Mouse (Mus musculus): ENCODE measurements around the gene Slc39a3. TPM values are rescaled to one million over a fixed set of nuclear protein-coding genes. Genes with fewer than 3 reads are reported as not detected.

Slc39a3 gene
- polyA plus RNA-seq, 1 experiment from 2014 or later, result 9.4 TPM

- H3K4me3 ChIP-seq (ENCODE audit: low read depth, low read length), result no peak overlapping the region
- WGBS, result 35% methylated on average over 7 of the region's 7 CpGs
- H3K36me3 ChIP-seq (ENCODE audit: control insufficient read depth, insufficient read depth, low read length), result no peaks in the 10 kb centered on the region
- H3K9ac ChIP-seq (ENCODE audit: low read depth, low read length), result no peak overlapping the region
- H3K27ac ChIP-seq (ENCODE audit: low read depth, low read length), result no peak overlapping the region
- no peaks in the 10 kb centered on the region for H3K9me3 ChIP-seq (ENCODE audit: control insufficient read depth, low read length)
- ATAC-seq (replicated peaks; ENCODE audit: low FRiP score), result no peak
- H3K4me2 ChIP-seq, result no peak overlapping the region
- H3K27me3 ChIP-seq (replicated peaks; ENCODE audit: control insufficient read depth, insufficient read depth, low read length), result no peaks in the 10 kb centered on the region
- H3K4me1 ChIP-seq (replicated peaks; ENCODE audit: control insufficient read depth, insufficient read depth, low read length), result no peaks in the 10 kb centered on the region; the same call in 1 of the 2 replicates
- no peak for DNase-seq (ENCODE audit: low spot score)
Measured at GRCm38 (mm10) chr10:81007240-81007639, 30.0 kb downstream of the Slc39a3 start.

- ATAC-seq (replicated peaks; ENCODE audit: low FRiP score), result no peak
- whole genome bisulfite sequencing, result 88% methylated on average over 7 of the region's 7 CpGs
Measured at GRCm38 (mm10) chr10:81006005-81006677, 31.1 kb downstream of the Slc39a3 start.

DNA sequence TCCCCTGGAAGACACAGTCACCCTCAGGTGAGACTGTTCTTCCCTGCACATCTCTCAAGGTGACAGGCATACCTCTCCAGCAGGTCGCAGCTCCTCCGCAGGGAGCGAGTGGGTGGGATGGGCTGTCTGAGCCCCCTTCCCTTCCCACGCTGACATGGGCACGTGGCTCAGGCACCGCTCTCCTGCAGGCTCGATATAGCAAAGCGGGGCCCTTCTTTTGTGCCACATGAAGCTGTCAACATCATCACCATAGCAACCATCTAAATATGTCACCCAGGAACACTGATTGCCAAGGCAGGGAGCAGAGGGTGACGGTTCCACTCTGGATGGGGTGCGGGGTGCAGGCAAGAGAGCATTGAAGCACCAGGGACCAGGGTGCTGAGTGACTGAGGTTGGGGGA lies 36.1 kb downstream of the Slc39a3 start:
- H3K9ac ChIP-seq (ENCODE audit: low read depth, low read length), result no peak overlapping the region
- no peak overlapping the region for H3K4me3 ChIP-seq (ENCODE audit: low read depth, low read length)
- H3K27me3 ChIP-seq (replicated peaks; ENCODE audit: control insufficient read depth, insufficient read depth, low read length), result peaks cover 6% of the 10 kb centered on the region
- H3K4me2 ChIP-seq, result no peak overlapping the region
- DNase-seq (ENCODE audit: low spot score) (no peak), ATAC-seq (replicated peaks; ENCODE audit: low FRiP score) (no peak)
- H3K27ac ChIP-seq (ENCODE audit: low read depth, low read length), result no peak overlapping the region
- WGBS, result 65% methylated on average over 10 of the region's 10 CpGs
- H3K4me1 ChIP-seq (replicated peaks; ENCODE audit: control insufficient read depth, insufficient read depth, low read length), result peaks cover 15% of the 10 kb centered on the region
- no peaks in the 10 kb centered on the region for H3K9me3 ChIP-seq (ENCODE audit: control insufficient read depth, low read length)
- H3K36me3 ChIP-seq (ENCODE audit: control insufficient read depth, insufficient read depth, low read length), result no peaks in the 10 kb centered on the region

More at GRCm38 (mm10) chr10:81006005-81006677, 31.1 kb downstream of the Slc39a3 start:
- no peak overlapping the region for H3K4me3 ChIP-seq (ENCODE audit: low read depth, low read length)
- H3K36me3 ChIP-seq (ENCODE audit: control insufficient read depth, insufficient read depth, low read length), result no peaks in the 10 kb centered on the region
- DNase-seq (ENCODE audit: low spot score), result no peak
- no peaks in the 10 kb centered on the region; the same call in 1 of the 2 replicates for H3K4me1 ChIP-seq (replicated peaks; ENCODE audit: control insufficient read depth, insufficient read depth, low read length)
- no peak overlapping the region for H3K27ac ChIP-seq (ENCODE audit: low read depth, low read length)
- no peak overlapping the region for H3K9ac ChIP-seq (ENCODE audit: low read depth, low read length)
- H3K27me3 ChIP-seq (replicated peaks; ENCODE audit: control insufficient read depth, insufficient read depth, low read length), result no peaks in the 10 kb centered on the region
- no peak overlapping the region for H3K4me2 ChIP-seq
- no peaks in the 10 kb centered on the region for H3K9me3 ChIP-seq (ENCODE audit: control insufficient read depth, low read length)

DNA sequence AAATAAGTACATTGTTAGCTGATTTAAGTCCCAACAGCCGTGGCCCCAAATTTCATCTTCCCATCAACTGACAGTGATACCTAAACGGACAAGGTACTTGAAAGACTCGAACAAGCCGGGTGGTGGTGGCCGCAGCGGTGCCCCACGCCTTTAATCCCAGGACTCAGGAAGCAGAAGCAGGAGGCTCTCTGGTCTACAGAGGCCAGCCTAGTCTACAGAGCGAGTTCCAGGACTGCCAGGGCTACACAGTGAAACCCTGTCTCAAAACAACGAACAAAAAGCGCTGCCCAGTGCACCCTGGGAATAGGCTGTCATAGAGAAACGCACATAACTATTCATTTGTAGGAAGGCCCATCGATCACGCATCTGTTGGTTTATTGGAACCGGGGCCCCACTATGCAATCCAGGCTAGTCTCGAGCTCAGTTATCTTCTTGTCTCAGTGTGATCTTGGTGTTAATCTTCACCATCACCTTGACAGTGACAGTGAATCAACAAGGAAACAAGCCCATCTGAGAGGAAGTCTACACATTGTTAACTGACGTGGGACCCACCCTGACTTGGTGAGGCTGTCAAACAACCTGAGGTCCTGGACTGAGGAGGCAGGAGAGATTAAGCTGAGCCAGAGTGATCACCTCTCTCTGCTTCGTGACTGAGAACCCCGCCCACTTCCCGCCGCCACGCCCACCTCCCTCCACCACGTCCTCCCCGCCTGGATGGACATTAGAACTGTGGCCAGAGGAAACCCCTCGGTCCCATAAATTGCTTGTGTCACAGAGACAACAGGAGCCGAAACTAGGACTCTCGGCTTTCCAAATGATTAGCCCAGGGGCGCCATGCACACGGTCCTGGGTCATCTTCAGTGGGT lies 36.8 kb downstream of the Slc39a3 start:
- no peak for DNase-seq (ENCODE audit: low spot score)
- 38% methylated on average over 28 of the region's 28 CpGs for WGBS

DNA sequence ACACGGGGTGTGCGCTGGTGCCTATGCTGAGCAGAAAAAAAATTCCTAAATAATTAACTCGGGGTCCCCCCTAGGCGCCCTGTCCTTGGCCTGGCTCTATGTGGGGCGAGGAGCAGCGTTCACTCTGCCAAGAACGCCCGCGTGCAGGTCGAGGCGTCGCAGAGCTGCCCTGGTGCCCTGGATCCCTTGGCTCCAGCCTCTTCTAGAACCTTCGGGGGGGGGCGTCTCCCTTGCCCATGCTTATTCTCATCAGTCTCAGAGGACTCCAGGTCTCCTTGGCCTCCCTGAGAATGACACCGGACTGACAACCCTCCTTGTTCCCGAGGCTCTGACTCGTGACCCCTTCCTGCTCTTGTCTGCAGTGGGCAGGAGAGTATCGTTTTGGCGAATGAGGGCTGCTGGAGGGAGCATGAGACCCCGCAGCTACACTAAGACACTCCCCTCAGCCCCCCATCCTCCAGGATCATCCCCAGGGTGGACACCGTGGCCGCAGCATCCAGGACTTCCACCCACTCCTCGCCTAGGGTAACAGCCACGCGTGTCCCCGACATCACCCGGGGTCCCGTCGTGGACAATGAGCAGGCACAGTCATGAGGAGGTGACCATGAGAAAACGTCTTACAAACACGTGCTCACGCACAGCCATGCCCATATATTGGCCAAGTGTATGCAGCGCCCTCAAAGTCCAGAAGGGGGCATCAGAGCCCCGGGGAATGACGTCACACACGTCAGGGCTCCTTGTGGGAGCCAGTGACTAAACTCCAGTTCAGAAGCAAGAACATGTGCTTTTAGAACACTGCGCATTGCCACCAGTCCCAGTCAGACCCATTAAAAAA lies 37.6 kb downstream of the Slc39a3 start:
- WGBS, result 25% methylated on average over 37 of the region's 37 CpGs
- DNase-seq (ENCODE audit: low spot score) (peak; percentile 81), ATAC-seq (replicated peaks; ENCODE audit: low FRiP score) (peak; percentile 72)
- Histone ChIP-seq H3K9me3 (ENCODE audit: control insufficient read depth, low read length) (no peaks in the 10 kb centered on the region), H3K9ac (ENCODE audit: low read depth, low read length) (no peak overlapping the region), H3K4me3 (ENCODE audit: low read depth, low read length) (no peak overlapping the region), H3K36me3 (ENCODE audit: control insufficient read depth, insufficient read depth, low read length) (no peaks in the 10 kb centered on the region), H3K4me1 (replicated peaks; ENCODE audit: control insufficient read depth, insufficient read depth, low read length) (peaks cover 15% of the 10 kb centered on the region), H3K27ac (ENCODE audit: low read depth, low read length) (no peak overlapping the region), H3K4me2 (peak overlapping the region; percentile 35), H3K27me3 (replicated peaks; ENCODE audit: control insufficient read depth, insufficient read depth, low read length) (peaks cover 11% of the 10 kb centered on the region)

More for the DNA sequence above, 36.8 kb downstream of the Slc39a3 start:
- Histone ChIP-seq H3K4me1 (replicated peaks; ENCODE audit: control insufficient read depth, insufficient read depth, low read length) (peaks cover 15% of the 10 kb centered on the region), H3K36me3 (ENCODE audit: control insufficient read depth, insufficient read depth, low read length) (no peaks in the 10 kb centered on the region), H3K27me3 (replicated peaks; ENCODE audit: control insufficient read depth, insufficient read depth, low read length) (peaks cover 6% of the 10 kb centered on the region), H3K9me3 (ENCODE audit: control insufficient read depth, low read length) (no peaks in the 10 kb centered on the region), H3K9ac (ENCODE audit: low read depth, low read length) (no peak overlapping the region), H3K4me2 (peak overlapping the region; percentile 35), H3K4me3 (ENCODE audit: low read depth, low read length) (no peak overlapping the region), H3K27ac (ENCODE audit: low read depth, low read length) (no peak overlapping the region)
- peak; percentile 38; the same call in 1 of the 2 replicates for ATAC-seq (replicated peaks; ENCODE audit: low FRiP score)

- no peak overlapping the region; the same call in 1 of the 2 replicates for H3K4me2 ChIP-seq
- peaks cover 11% of the 10 kb centered on the region for H3K27me3 ChIP-seq (replicated peaks; ENCODE audit: control insufficient read depth, insufficient read depth, low read length)
- peaks cover 15% of the 10 kb centered on the region for H3K4me1 ChIP-seq (replicated peaks; ENCODE audit: control insufficient read depth, insufficient read depth, low read length)
- H3K27ac ChIP-seq (ENCODE audit: low read depth, low read length), result no peak overlapping the region
- no peak overlapping the region for H3K4me3 ChIP-seq (ENCODE audit: low read depth, low read length)
- H3K36me3 ChIP-seq (ENCODE audit: control insufficient read depth, insufficient read depth, low read length), result no peaks in the 10 kb centered on the region
- WGBS, result 7% methylated on average over 12 of the region's 12 CpGs
- H3K9me3 ChIP-seq (ENCODE audit: control insufficient read depth, low read length), result no peaks in the 10 kb centered on the region
- no peak overlapping the region for H3K9ac ChIP-seq (ENCODE audit: low read depth, low read length)
- DNase-seq (ENCODE audit: low spot score) (peak; percentile 62), ATAC-seq (replicated peaks; ENCODE audit: low FRiP score) (peak; percentile 56; the same call in 1 of the 2 replicates)
Measured at GRCm38 (mm10) chr10:80998778-80999177, 38.4 kb downstream of the Slc39a3 start.

DNA sequence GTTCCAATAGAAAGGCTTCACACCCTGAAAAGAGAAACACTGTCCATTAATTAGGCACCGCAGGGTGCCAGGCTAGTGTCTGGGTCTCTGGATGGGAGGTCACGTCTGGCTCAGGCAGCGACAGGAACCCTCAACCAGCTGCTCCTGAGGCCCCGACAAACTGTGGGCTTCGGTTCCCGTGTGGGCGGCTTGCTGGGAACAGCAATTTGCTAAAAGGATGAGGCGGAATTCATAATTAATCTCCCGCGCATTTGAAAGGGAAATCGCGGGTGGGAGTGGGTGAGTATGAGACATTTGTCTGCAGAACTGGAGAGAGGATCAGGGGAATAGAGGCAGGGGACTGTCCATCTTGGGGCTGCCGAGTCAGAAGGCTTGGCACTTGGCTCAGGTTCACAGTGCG lies 39.2 kb downstream of the Slc39a3 start:
- 40% methylated on average over 14 of the region's 14 CpGs for WGBS
- Histone ChIP-seq H3K27ac (ENCODE audit: low read depth, low read length) (no peak overlapping the region), H3K4me2 (no peak overlapping the region), H3K4me1 (replicated peaks; ENCODE audit: control insufficient read depth, insufficient read depth, low read length) (peaks cover 15% of the 10 kb centered on the region), H3K27me3 (replicated peaks; ENCODE audit: control insufficient read depth, insufficient read depth, low read length) (peaks cover 17% of the 10 kb centered on the region), H3K9me3 (ENCODE audit: control insufficient read depth, low read length) (no peaks in the 10 kb centered on the region), H3K9ac (ENCODE audit: low read depth, low read length) (no peak overlapping the region), H3K36me3 (ENCODE audit: control insufficient read depth, insufficient read depth, low read length) (no peaks in the 10 kb centered on the region), H3K4me3 (ENCODE audit: low read depth, low read length) (no peak overlapping the region)
- no peak for ATAC-seq (replicated peaks; ENCODE audit: low FRiP score)
- DNase-seq (ENCODE audit: low spot score), result no peak

DNA sequence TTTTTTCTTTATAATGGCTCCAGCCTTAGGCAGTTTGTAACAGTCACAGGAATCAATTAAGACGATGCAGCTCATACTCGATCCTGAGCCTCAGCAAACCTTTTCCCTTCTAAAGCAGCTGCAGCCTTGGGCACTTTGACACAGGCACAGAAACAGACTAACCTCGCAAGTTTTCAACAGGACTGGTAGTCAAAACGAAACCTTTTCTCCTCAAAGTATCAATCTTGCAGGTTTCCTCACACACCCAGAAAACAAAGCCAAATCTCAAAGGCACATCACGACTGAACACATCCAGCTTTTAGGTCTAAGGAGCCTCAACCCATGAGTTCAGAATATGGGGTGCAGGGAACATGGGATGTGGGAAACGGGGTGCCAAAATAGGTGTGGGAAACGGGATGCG lies 39.9 kb downstream of the Slc39a3 start:
- no peak overlapping the region for H3K9ac ChIP-seq (ENCODE audit: low read depth, low read length)
- H3K4me2 ChIP-seq, result no peak overlapping the region
- peaks cover 19% of the 10 kb centered on the region for H3K27me3 ChIP-seq (replicated peaks; ENCODE audit: control insufficient read depth, insufficient read depth, low read length)
- no peak overlapping the region for H3K27ac ChIP-seq (ENCODE audit: low read depth, low read length)
- no peaks in the 10 kb centered on the region for H3K9me3 ChIP-seq (ENCODE audit: control insufficient read depth, low read length)
- H3K36me3 ChIP-seq (ENCODE audit: control insufficient read depth, insufficient read depth, low read length), result no peaks in the 10 kb centered on the region
- H3K4me3 ChIP-seq (ENCODE audit: low read depth, low read length), result no peak overlapping the region
- 78% methylated on average over 8 of the region's 8 CpGs for WGBS
- DNase-seq (ENCODE audit: low spot score) (no peak), ATAC-seq (replicated peaks; ENCODE audit: low FRiP score) (no peak)
- peaks cover 15% of the 10 kb centered on the region for H3K4me1 ChIP-seq (replicated peaks; ENCODE audit: control insufficient read depth, insufficient read depth, low read length)
